Mouse (Mus musculus) limb, embryonic 12.5 days (tissue): ENCODE measurements around the gene Adamts4. TPM values are rescaled to one million over a fixed set of nuclear protein-coding genes. Genes with fewer than 3 reads are reported as not detected.

Experiments used
- ATAC-seq: fragments of 200-750 bp; cut with Nextera tagmentation; 2 replicates; pipeline ENCODE4 v1.8.0; 2017; ENCODE audit warnings: low read depth, moderate TSS enrichment; ENCODE audit not compliant: insufficient number of reproducible peaks, insufficient read depth, low FRiP score, low TSS enrichment
- H3K27ac ChIP-seq: fragments of 300-500 bp; sonication (generic); 2 replicates; pipeline ENCODE4 v1.5.1; 2016; ENCODE audit warnings: mild to moderate bottlenecking, moderate library complexity
- H3K27me3 ChIP-seq: fragments of 300-500 bp; sonication (generic); 2 replicates; pipeline ENCODE4 v1.6.1; 2016; ENCODE audit warnings: mild to moderate bottlenecking, moderate library complexity
- H3K36me3 ChIP-seq: fragments of 300-500 bp; sonication (generic); 2 replicates; pipeline ENCODE4 v1.6.1; 2016; ENCODE audit warnings: mild to moderate bottlenecking, moderate library complexity
- H3K4me1 ChIP-seq: fragments of 300-500 bp; sonication (generic); replicated peaks from 2 replicates; pipeline ENCODE4 v1.6.1; 2016
- H3K4me2 ChIP-seq: fragments of 300-500 bp; sonication (generic); 2 replicates; pipeline ENCODE4 v1.6.1; 2016; ENCODE audit warnings: mild to moderate bottlenecking, moderate library complexity
- H3K4me3 ChIP-seq: fragments of 300-500 bp; sonication (generic); replicated peaks from 2 replicates; pipeline ENCODE4 v1.5.1; 2016; ENCODE audit warnings: mild to moderate bottlenecking
- H3K9ac ChIP-seq: fragments of 300-500 bp; sonication (generic); replicated peaks from 2 replicates; pipeline ENCODE4 v1.6.1; 2016; ENCODE audit warnings: mild to moderate bottlenecking, moderate library complexity
- H3K9me3 ChIP-seq: fragments of 300-500 bp; sonication (generic); 2 replicates; pipeline ENCODE4 v1.6.1; 2016; ENCODE audit warnings: mild to moderate bottlenecking, moderate library complexity
- WGBS: fragments of 180-500 bp; shearing (Covaris S2); methylation state at CpG from one replicate; pipeline ENCODE4 v1.1.7; 2016; 5-methylcytosine and 5-hydroxymethylcytosine counted together
- polyA plus RNA-seq: library from polyadenylated mRNA; unstranded; fragments of >200 nt; fragmentation: Nextera tagmentation; extraction: Ambion mirVana; gene quantifications from 2 replicates; pipeline ENCODE4 v1.2.1, GENCODE M21; 2016

Gene Adamts4
- polyA plus RNA-seq, 1 experiment from 2014 or later: 10.5 TPM

DNA sequence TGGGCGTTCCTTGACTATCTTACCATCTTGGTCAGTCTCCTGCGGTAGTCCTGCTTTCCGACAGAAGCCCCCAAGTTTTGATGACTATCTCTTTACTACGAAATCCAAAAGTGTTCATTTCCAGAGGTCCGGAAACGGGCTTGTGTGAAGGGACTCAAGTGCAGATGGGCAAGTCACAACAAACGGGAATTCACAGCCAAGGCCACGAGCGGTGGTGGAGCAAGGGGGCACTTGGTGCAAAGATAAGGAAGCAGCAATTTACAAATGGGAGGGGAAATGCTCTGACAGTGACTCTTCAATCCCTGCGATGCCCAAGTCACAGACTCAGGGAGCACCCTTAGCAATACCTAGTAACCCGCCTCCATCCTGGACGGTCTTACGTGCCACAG lies 2.8 kb upstream of the Adamts4 start:
- Histone ChIP-seq H3K4me1 (peaks cover 53% of the 10 kb centered on the region), H3K9me3 (no peaks in the 10 kb centered on the region), H3K9ac (no peak overlapping the region; the same call in 1 of the 2 replicates), H3K4me2 (peak overlapping the region; percentile 77), H3K36me3 (peaks cover 31% of the 10 kb centered on the region), H3K27me3 (no peaks in the 10 kb centered on the region), H3K27ac (peak overlapping the region; percentile 88), H3K4me3 (peak overlapping the region; percentile 80)
- WGBS: 11% methylated on average over 13 of the region's 13 CpGs
- no peak for ATAC-seq

DNA sequence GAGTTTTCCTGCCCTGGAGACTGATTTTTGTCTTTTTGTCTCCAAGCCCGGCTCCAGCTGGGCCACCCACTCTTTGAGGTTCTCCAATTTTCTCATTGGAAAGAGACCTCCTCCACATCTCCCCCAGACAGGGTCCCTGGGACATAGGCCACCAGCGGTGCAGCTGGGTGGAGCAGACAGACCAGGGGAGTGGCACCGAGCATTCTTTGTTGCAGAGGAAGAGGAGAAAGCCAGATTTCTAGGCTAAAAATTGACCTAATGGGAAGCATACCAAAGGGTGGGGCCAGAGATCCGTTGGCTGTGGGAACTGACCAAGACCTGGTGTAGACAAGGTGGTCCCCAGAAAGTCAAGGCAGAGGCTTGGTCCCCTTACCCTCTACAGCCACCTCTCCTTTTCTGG lies 2.3 kb upstream of the Adamts4 start:
- peaks cover 28% of the 10 kb centered on the region for H3K36me3 ChIP-seq
- no peaks in the 10 kb centered on the region for H3K9me3 ChIP-seq
- 42% methylated on average over 4 of the region's 4 CpGs for WGBS
- peak overlapping the region; percentile 88 for H3K27ac ChIP-seq
- peak overlapping the region; percentile 77 for H3K4me2 ChIP-seq
- peaks cover 58% of the 10 kb centered on the region for H3K4me1 ChIP-seq
- no peaks in the 10 kb centered on the region for H3K27me3 ChIP-seq
- no peak for ATAC-seq
- H3K9ac ChIP-seq: no peak overlapping the region
- H3K4me3 ChIP-seq: peak overlapping the region; percentile 80; the same call in 1 of the 2 replicates

DNA sequence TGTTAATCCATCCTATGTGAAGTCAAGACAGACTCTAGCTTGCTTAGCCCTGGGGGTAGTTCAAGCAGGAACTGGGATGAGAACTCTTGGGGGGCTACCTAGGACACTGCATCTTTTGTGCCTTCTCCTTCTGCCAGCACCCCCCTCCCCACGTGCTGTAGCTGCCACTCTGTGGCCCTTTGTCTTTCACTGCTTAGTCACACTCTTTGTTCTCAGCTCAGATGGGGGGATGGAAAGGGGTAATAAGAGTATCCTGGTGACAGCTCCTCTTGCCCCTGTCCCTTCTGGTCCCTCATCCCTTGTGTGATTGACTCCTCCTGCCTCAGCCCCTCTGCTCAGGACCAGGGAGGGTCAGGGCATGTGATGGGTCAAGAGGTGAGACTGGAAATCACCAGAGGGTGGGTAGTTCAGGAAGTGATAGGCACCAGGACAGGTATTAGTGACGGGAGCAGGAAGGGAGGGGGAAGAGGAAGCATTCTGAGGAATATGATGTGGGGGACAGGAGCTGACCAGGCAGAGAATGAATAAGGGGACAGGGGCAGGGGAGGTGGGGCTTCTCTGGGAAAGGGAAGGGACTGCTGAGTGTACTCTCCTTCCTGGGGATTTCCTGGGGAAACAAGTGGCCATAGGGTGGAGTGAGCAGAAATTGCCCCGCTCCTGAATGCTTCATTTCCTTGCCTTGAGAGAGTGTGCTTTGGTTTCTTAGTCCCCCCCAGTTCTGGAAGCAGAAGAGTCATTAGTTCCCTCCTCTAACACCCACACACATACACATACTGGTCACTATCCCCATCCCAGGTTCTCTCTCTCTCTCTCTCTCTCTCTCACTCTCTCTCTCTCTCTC lies 1.6 kb upstream of the Adamts4 start:
- no peak for ATAC-seq
- peaks cover 24% of the 10 kb centered on the region for H3K36me3 ChIP-seq
- H3K4me3 ChIP-seq: no peak overlapping the region
- H3K9me3 ChIP-seq: no peaks in the 10 kb centered on the region
- no peak overlapping the region for H3K9ac ChIP-seq
- WGBS: 51% methylated on average over 3 of the region's 3 CpGs
- no peaks in the 10 kb centered on the region for H3K27me3 ChIP-seq
- H3K27ac ChIP-seq: peak overlapping the region; percentile 88
- no peak overlapping the region for H3K4me2 ChIP-seq
- H3K4me1 ChIP-seq: peaks cover 61% of the 10 kb centered on the region

DNA sequence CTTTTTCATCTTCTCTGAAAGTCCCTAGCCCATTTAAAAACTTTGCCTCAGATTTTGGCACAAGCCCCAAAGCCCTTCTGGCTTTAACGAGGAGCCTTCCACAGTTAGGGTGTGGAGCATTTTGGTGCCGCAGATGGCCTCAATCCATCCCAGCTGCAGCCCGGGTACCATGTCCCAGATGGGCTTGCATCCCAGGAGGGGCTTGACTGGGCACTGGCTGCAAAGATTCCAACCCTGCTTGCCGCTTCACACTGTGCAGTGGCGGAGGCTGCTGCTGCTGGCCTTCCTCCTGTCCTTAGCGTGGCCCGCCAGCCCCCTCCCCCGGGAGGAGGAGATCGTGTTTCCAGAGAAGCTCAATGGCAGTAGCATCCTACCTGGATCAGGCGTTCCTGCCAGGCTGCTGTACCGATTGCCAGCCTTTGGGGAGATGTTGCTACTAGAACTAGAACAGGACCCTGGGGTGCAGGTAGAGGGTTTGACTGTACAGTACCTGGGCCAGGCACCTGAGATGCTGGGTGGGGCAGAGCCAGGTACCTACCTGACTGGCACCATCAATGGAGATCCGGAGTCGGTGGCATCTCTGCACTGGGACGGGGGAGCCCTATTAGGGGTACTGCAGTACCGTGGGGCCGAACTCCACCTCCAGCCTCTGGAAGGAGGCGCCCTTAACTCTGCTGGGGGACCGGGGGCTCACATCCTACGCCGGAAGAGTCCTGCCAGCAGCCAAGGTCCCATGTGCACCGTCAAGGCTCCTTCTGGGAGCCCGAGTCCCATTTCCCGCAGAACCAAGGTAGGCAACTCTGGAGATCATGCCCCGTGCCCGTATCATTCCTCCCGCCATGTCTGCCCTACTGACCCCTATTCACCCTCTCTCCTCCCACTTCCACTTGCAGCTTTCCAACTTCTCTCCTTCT lies 716 bp downstream of the Adamts4 start, which contains the start of gene Ndufs2:
Ndufs2 (minus strand) TSS at position 709 of the 914 bp plus-strand sequence.
- H3K36me3 ChIP-seq: peaks cover 20% of the 10 kb centered on the region; the same call in 1 of the 2 replicates
- ATAC-seq: no peak
- peak within 1 kb of the TSS; percentile 57 for H3K9ac ChIP-seq
- WGBS: 13% methylated on average over 26 of the region's 26 CpGs
- peak within 1 kb of the TSS; percentile 67 for H3K4me2 ChIP-seq
- no peaks in the 10 kb centered on the region for H3K9me3 ChIP-seq
- H3K27me3 ChIP-seq: no peaks in the 10 kb centered on the region
- H3K4me3 ChIP-seq: peak within 1 kb of the TSS; percentile 38
- peaks cover 55% of the 10 kb centered on the region for H3K4me1 ChIP-seq
- peak within 1 kb of the TSS; percentile 96 for H3K27ac ChIP-seq

DNA sequence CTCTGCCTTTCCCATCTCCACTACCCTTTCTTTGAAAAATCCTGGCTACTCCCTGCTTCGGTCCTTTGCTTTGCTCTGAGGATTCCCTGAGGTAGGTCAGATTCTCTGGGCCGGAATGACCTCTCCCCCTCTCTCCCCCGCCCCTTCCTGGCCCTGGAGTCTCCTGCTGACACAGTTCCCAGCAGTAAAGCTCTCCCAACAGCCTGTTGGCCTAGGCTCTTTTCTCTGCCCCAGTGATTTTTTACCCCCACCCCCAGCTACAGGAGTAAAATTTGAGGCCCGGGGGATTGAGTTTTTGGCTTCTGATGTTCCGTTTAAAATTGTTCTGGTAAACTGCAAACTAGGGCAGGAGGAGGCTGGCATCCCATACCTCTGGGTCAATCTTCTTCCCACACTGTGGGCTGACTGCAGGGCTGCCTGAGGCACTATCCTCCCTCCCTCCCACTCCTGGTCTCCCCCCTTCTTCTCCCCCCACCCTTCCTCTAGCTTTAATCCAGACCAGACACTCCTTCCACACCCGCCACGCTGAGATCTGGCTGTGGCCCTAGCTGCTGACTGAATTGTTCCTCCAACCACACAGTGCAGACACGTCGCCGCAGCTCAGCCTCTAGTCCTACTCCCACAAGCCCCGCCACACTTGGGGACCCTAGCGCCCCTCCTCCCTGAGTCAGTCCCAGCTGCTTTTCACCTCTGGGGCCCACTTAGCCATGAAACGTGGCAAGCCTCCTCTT lies 1.5 kb downstream of the Adamts4 start:
- Histone ChIP-seq H3K27me3 (no peaks in the 10 kb centered on the region), H3K4me2 (peak overlapping the region; percentile 67), H3K4me3 (peak overlapping the region; percentile 38), H3K36me3 (peaks cover 28% of the 10 kb centered on the region), H3K9ac (peak overlapping the region; percentile 57), H3K4me1 (peaks cover 50% of the 10 kb centered on the region), H3K9me3 (no peaks in the 10 kb centered on the region), H3K27ac (peak overlapping the region; percentile 96)
- 2% methylated on average over 13 of the region's 13 CpGs for WGBS
- ATAC-seq: peak; percentile 46; the same call in 1 of the 2 replicates

DNA sequence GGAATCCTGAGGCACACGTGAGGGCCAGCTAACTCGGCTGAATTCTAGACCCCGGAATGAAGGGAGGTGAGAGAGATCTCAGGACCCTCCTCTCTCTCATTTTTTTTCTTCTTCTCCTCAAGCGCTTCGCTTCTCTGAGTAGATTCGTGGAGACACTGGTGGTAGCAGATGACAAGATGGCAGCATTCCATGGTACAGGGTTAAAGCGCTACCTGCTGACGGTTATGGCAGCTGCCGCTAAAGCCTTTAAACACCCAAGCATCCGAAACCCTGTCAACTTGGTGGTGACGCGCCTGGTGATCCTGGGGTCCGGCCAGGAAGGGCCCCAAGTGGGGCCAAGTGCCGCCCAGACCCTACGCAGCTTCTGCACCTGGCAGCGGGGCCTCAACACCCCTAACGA lies 2.2 kb downstream of the Adamts4 start:
- Histone ChIP-seq H3K27ac (peak overlapping the region; percentile 96), H3K4me2 (peak overlapping the region; percentile 67), H3K9ac (peak overlapping the region; percentile 57), H3K4me3 (peak overlapping the region; percentile 38), H3K36me3 (peaks cover 32% of the 10 kb centered on the region), H3K27me3 (no peaks in the 10 kb centered on the region), H3K9me3 (no peaks in the 10 kb centered on the region), H3K4me1 (peaks cover 48% of the 10 kb centered on the region)
- 49% methylated on average over 17 of the region's 17 CpGs for WGBS
- no peak for ATAC-seq

DNA sequence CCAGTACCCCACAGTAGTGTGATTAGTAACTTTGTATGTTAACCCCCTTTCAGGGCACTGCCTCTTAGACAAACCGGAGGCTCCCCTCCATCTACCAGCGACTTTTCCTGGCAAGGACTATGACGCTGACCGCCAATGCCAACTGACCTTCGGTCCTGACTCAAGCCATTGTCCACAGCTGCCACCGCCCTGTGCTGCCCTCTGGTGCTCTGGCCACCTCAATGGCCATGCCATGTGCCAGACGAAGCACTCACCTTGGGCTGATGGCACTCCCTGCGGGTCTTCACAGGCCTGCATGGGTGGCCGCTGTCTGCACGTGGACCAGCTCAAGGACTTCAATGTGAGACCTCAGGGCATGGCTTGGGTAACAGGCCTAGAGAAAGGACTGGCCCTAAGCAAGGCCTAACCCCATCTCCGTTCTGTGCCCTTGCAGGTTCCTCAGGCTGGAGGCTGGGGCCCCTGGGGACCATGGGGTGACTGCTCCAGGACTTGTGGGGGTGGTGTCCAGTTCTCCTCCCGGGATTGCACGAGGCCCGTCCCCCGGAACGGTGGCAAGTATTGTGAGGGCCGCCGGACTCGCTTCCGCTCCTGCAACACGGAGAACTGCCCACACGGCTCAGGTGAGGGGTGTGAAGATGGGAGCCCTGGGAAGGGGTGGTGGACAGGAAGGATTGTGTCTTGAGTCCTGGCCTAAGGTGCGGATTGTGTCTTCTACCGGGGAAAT lies 6.0 kb downstream of the Adamts4 start:
- no peak overlapping the region for H3K4me2 ChIP-seq
- H3K27me3 ChIP-seq: no peaks in the 10 kb centered on the region
- no peak overlapping the region; the same call in 1 of the 2 replicates for H3K9ac ChIP-seq
- no peak overlapping the region for H3K27ac ChIP-seq
- 90% methylated on average over 24 of the region's 24 CpGs for WGBS
- H3K4me1 ChIP-seq: peaks cover 20% of the 10 kb centered on the region
- ATAC-seq: no peak
- H3K9me3 ChIP-seq: no peaks in the 10 kb centered on the region
- no peak overlapping the region for H3K4me3 ChIP-seq
- peaks cover 46% of the 10 kb centered on the region for H3K36me3 ChIP-seq

DNA sequence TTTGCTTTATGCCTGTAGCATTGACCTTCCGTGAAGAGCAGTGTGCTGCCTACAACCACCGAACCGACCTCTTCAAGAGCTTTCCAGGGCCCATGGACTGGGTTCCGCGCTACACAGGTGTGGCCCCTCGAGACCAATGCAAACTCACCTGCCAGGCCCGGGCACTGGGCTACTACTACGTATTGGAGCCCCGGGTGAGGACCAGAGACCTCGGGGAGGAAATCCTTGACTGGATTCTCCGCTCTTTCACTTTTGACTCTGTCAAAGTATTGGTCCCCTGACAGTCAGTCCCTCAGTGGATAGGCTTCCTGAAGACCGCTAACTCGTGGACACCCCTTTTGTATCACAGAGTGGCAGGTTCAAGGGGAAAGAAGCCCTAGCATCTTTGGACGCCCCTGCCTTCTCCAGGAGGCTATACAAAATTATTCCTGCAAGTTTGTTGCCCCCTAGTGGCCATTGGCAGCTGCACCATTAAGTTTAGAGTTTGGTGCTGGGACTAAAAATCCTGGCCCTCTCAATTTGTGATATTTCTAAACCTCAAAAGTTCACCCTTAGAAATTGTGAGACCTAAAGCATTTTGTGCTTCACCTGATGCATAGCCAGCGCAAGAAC lies 6.8 kb downstream of the Adamts4 start:
- Histone ChIP-seq H3K36me3 (peaks cover 46% of the 10 kb centered on the region), H3K9me3 (no peaks in the 10 kb centered on the region), H3K4me2 (no peak overlapping the region), H3K4me3 (no peak overlapping the region), H3K27me3 (no peaks in the 10 kb centered on the region), H3K4me1 (peaks cover 13% of the 10 kb centered on the region), H3K9ac (no peak overlapping the region; the same call in 1 of the 2 replicates), H3K27ac (no peak overlapping the region)
- 68% methylated on average over 15 of the region's 15 CpGs for WGBS
- no peak for ATAC-seq

DNA sequence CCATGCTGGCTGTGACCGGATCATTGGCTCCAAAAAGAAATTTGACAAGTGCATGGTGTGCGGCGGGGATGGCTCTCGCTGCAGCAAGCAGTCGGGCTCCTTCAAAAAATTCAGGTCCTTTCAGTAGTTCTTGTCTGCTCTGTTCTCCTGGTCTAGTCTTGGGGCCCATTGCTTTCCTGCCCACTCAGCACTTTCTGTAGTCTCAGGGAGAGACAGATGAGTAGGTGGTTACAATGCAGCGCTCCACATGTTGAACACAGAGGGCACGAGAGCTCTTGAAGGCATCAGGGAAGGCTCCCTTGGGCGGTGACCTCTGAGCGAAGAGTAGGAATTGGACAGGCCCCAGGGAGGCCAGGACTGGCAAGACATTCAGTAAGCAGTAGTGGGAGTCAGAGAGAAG lies 7.6 kb downstream of the Adamts4 start:
- Histone ChIP-seq H3K27ac (no peak overlapping the region), H3K36me3 (peaks cover 46% of the 10 kb centered on the region), H3K4me3 (no peak overlapping the region), H3K9me3 (no peaks in the 10 kb centered on the region), H3K4me2 (no peak overlapping the region), H3K9ac (no peak overlapping the region), H3K27me3 (no peaks in the 10 kb centered on the region), H3K4me1 (peaks cover 11% of the 10 kb centered on the region)
- no peak for ATAC-seq
- 87% methylated on average over 9 of the region's 9 CpGs for WGBS

DNA sequence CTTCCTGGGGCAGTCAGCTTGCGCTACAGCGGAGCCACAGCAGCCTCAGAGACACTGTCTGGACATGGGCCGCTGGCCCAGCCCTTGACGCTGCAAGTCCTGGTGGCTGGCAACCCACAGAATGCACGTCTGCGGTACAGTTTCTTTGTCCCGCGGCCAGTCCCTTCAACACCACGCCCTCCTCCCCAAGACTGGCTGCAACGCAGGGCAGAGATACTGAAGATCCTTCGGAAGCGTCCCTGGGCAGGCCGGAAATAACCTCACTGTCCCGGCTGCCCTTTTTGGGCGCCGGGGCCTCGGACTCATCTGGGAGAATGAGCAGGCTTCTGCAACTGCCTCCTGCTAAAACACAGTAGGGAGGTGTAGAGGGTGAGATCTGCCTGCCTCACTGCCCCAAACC lies 8.7 kb downstream of the Adamts4 start:
- Histone ChIP-seq H3K27me3 (no peaks in the 10 kb centered on the region), H3K9ac (no peak overlapping the region), H3K4me2 (no peak overlapping the region), H3K4me3 (no peak overlapping the region), H3K36me3 (peaks cover 38% of the 10 kb centered on the region), H3K9me3 (no peaks in the 10 kb centered on the region), H3K27ac (no peak overlapping the region), H3K4me1 (peaks cover 11% of the 10 kb centered on the region)
- ATAC-seq: no peak
- WGBS: 78% methylated on average over 17 of the region's 17 CpGs
